Mouse (Mus musculus) cerebellum, postnatal 10 days (tissue): ENCODE results near the gene Pias4.
"Not testable (repeated sequence)": the region's sequence is repeated elsewhere in the genome, so short reads cannot be mapped to it uniquely, and the experiment has no call there.

Experiments
- DNase-seq, 2 experiments: peaks; one replicate each; pipeline ENCODE4 v3.0.0; 2021; ENCODE audit warnings: mixed read lengths in 2 of 2

Gene Pias4

GRCm38 (mm10) chr10:81190912-81191321 is 23.2 kb upstream of the Pias4 start:
- no peak for DNase-seq

GRCm38 (mm10) chr10:81190236-81190911 is 22.7 kb upstream of the Pias4 start:
- DNase-seq = peak; percentile 56 to 71

GRCm38 (mm10) chr10:81189821-81190220 is 22.1 kb upstream of the Pias4 start:
- DNase-seq = no peak

GRCm38 (mm10) chr10:81187161-81187560 is 19.4 kb upstream of the Pias4 start:
- DNase-seq = no peak

- no peak for DNase-seq
Observed at GRCm38 (mm10) chr10:81184765-81185164, 17.0 kb upstream of the Pias4 start.

- no peak for DNase-seq
Observed at GRCm38 (mm10) chr10:81183805-81184204, 16.1 kb upstream of the Pias4 start, which contains the start of gene 4930442H23Rik. Gene 4930442H23Rik (minus strand): TSS chr10:81183849.

- DNase-seq = peak; percentile 98
Observed at GRCm38 (mm10) chr10:81182336-81183333, 14.9 kb upstream of the Pias4 start, which contains the start of gene Dapk3. Gene Dapk3 (plus strand): TSS chr10:81183005.

- DNase-seq = not testable (repeated sequence)
Observed at GRCm38 (mm10) chr10:81181860-81182259, 14.1 kb upstream of the Pias4 start.

- DNase-seq = no peak
Observed at GRCm38 (mm10) chr10:81180946-81181345, 13.2 kb upstream of the Pias4 start.

- DNase-seq = peak in 1 of 2 experiments; percentile 30
Observed at GRCm38 (mm10) chr10:81179451-81180342, 12.0 kb upstream of the Pias4 start.

GRCm38 (mm10) chr10:81178927-81179326 is 11.2 kb upstream of the Pias4 start:
- no peak for DNase-seq

- no peak for DNase-seq
Observed at GRCm38 (mm10) chr10:81177958-81178712, 10.4 kb upstream of the Pias4 start.

- DNase-seq = peak; percentile 70 to 75
Observed at GRCm38 (mm10) chr10:81177491-81177925, 9.8 kb upstream of the Pias4 start.

GRCm38 (mm10) chr10:81176466-81177271 is 8.9 kb upstream of the Pias4 start, which contains the start of gene Eef2:
Gene Eef2 (plus strand): TSS chr10:81176631.
- DNase-seq = peak; percentile 100

- DNase-seq = peak in 1 of 2 experiments; percentile 54
Observed at GRCm38 (mm10) chr10:81175936-81176465, 8.3 kb upstream of the Pias4 start.

GRCm38 (mm10) chr10:81175345-81175701 is 7.6 kb upstream of the Pias4 start:
- peak; percentile 78 to 79 for DNase-seq

GRCm38 (mm10) chr10:81174617-81175344 is 7.1 kb upstream of the Pias4 start:
- DNase-seq = peak; percentile 96 to 97

- DNase-seq = peak; percentile 91 to 92
Observed at GRCm38 (mm10) chr10:81173132-81173531, 5.4 kb upstream of the Pias4 start.

GRCm38 (mm10) chr10:81169411-81169900 is 1.7 kb upstream of the Pias4 start:
- DNase-seq = peak in 1 of 2 experiments; percentile 51
